Mouse (Mus musculus) heart, postnatal 0 days (tissue): Measurements from ENCODE around the gene Prkaca.

ENCODE experiments used
- CTCF ChIP-seq: IDR thresholded peaks from 2 replicates; pipeline ENCODE4 v1.5.1; 2016; ENCODE audit warnings: antibody characterized with exemption, control low read depth, low read depth
- EP300 ChIP-seq: IDR thresholded peaks from 2 replicates; pipeline ENCODE4 v1.6.1; 2016; ENCODE audit warnings: antibody characterized with exemption, low read depth

DNA sequence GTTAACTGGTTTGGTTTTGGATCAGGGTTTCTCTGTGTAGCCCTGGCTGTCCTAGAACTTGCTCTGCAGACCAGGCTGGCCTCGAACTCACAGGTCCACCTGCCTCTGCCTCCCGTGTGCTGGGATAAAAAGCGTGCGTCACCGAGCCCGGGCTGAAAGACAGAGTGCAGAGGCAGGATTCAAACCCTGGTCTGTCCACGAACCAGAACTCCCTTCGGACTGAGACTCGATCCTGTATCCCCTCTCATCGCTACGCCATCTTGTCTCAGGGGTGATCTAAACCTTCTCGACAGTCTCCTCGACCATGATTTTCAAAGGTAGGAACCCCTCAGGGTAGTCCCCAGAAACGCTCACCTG lies 18.1 kb upstream of the Prkaca start:
- no peak for TF ChIP-seq EP300
- TF ChIP-seq CTCF = no peak
